Mouse (Mus musculus) lung, postnatal 25 days (tissue): ENCODE results near the gene Cnp.
A peak's percentile ranks its signal among the peaks of the same experiment; 100 is the strongest.
"Not testable (repeated sequence)": the region's sequence is repeated elsewhere in the genome, so short reads cannot be mapped to it uniquely, and the experiment has no call there.

Source experiments
- DNase-seq: peaks from one replicate; pipeline ENCODE4 v3.0.0; 2022; ENCODE audit warnings: low spot score

The Cnp gene

DNA sequence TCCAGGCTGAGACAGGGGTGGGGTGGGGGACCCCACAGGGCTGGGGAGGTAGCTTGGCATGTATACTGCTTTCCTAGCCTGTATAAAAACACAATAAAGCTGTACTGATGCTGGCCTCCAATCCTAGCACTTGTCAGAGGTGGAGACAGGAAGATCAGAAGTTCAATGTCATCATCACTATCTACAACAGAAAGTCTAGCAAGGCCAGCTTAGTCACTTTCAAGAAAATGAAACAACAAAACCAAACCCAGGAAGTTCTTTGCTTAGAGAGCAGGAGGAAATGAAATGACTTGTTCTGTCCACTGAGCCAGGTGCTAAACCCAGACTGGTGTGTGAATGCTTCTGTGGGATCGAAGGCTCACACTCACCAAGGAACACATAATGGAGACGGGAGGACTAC is 13.8 kb downstream of the Cnp start:
- no peak for DNase-seq

DNA sequence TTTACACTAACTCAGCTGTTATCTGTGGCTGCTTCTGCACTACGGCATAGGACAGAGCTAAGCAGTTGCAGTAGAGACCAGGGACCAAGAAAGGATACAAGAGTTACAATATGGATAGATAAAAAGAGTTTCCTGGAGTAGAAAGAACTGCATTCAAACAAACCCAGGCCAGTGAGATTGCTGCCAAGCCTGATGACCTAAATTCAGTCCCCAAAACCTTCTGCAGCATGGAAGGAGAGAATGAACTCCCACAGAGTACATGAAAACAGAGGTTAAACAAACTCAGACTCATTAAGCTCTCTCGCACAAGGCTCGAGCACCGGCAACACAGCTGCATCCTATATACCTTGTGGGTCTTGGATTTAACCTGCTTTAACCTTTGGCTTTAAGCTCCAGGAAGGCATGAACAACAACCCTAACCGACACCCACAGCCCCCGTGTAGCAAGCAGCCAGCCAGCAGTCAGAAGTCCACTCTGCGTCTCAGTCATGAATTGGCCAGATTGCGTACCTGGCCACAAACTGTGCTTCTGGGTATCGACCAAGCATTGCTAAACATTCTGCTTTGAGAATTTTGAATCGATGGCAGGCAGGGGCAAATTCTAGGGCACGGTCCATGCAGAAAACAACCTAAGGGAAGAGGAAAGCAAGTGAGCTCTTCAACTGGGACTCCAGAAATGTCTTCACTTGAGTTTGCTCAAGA is 17.8 kb downstream of the Cnp start:
- DNase-seq = no peak

DNA sequence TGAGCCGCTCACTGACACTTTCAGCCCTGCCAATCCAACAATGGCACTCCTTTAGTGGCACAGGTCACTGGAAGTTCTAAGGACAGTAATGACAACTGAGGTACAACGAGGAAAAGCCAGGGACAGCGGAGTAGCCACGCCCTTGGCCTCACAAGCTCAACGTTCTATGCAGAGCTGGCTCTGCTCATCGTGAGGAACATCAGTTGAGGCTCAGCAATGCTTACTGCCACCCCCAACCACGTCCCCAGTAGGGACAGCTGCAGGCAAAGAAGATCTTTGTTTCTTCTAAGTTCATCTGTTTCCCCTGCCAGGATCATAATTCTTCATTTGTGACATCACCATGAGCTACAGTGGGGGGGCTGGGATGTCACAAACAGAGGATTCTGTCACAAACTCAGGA is 19.9 kb downstream of the Cnp start:
- no peak for DNase-seq

DNA sequence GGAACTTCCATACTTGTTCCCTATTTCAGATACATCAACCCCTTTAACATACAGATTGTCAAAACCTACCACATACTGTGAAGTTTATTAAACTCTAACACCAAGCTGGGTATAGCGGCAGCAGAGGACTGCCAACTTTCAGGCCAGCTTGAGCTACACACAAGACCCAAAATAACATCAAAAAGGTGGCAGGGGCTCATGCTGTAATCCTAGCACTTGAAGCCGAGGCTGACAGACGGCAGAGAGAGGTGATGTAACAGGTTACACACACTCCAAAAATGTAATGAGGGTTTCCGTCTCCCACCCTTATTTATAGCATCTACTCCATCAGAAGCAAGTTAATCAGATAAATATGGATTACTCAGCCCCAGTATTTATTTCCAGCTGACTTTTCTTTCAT is 20.8 kb downstream of the Cnp start:
- DNase-seq = no peak

DNA sequence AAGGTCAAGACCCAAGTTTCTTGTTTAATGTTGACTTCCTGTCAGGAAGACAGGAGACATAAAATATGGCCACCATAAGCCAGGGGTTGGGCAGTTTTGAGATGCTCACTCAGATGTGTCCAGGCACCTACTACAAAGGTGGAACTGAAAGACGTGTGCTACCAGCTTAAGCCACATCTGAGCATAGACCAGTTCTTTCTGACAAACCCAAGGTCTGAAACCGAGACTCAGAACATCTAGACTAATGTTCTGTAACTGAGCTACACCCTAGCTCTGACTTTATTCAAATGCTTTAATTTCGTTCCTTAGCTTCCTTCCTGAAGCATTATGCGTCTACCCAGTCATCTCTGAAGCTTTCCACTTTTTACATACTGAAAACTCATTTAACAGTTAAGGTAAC is 23.4 kb downstream of the Cnp start:
- no peak for DNase-seq

DNA sequence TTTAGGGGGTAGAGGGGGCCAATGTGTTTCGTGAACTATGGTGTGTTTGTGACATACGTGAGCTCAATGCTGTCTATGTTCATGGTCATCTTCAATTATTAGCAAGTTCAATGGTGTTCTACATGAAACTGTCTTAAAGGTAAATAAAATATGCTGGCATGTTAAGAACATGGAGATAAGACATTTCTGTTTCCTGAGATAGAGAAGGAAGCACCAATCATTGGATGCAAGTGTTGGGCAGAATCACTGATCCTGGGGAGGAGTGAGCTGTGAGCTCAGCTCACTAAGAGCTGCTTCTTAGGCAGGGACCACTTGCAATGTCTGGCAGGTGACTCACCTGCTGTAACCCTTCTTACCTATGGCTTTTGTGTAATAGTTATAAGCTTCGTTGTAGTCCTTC is 26.7 kb downstream of the Cnp start:
- no peak for DNase-seq

DNA sequence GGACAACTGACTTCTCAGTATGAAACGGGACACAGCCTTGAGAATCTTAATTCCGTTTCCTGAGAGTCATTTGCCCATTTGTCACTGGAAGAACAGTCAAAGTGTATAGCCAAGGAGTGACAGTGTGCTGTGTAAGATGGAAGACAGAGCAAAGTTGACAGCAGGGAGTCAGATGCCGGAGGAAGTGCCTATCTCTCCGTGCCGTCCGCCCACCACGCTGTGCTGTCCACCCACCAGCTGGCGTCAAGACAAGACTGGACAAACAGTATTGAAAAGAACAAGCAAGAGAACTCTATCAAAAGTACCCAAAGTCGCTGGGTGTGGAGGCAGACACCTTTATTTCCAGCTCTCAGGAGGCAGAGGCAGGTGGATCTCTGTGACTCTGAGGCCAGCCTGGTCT is 28.5 kb downstream of the Cnp start:
- DNase-seq = no peak

DNA sequence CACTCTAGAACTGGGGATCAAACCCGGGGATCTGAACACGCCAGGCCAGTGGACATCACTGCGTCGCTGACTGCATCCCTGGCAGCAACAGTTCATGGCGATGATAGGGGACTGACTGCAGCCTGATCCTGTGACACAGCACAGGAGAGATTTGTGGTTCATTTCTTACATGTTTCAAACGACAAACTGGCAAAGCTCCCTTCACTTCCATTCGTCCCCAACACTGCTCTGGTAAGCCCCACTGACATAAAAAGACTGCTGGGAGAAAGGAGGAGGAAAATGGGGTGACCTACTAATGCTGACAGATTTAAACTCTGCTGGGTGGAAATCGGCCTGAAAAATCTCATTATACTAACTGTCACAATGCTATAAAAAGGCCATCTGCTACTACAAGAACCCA is 29.1 kb downstream of the Cnp start:
- DNase-seq = no peak

DNA sequence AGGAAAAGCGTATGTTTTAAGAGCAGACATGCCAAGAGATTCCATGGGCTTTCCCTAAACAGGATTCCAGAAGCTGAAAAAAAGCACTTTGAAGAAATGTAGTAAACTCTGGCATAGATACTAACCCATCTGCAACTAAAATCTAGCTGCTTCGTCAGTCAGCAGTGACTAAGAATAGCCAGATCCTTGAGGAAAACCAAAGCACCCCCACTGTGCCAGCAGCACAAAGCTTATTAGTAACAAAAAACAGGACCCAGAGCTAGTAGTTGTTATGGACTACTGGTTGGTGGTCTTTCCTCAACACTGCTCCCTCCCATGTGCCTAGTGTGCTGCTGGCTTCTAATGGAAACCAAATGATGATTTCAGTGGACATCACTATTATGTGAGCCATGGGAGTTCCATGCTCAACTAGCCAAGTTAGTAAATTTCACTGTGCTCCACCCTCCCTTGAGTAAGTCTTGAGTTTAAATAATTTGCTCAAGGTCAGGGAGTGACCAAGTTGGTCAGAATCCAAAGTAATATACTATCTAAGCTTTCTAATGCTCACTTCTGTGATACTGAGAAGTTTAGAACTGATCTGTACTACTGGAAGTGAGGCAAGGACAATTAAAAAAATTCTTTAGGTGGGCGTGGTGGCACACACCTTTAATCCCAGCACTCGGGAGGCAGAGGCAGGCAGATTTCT is 29.8 kb downstream of the Cnp start:
- no peak for DNase-seq

DNA sequence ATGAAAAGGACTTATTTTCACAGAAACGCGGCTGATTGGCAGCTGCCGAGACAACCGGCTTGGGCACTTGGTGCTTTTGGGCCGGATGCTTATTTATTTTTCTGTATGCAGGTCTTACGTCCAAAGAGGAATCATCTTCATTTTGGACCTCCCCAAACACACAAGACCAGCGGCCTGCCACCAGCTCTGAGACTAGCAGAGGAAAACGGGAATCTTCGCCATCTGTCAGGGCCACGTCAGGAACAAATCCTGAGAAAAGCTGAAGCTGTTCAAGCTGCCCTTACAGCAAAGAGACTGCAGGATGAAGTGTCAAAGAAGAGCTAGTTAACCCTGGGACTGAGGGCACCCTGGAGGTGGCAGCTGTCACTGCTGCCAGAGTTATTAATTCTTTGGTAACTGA is 30.7 kb downstream of the Cnp start:
- DNase-seq = no peak

DNA sequence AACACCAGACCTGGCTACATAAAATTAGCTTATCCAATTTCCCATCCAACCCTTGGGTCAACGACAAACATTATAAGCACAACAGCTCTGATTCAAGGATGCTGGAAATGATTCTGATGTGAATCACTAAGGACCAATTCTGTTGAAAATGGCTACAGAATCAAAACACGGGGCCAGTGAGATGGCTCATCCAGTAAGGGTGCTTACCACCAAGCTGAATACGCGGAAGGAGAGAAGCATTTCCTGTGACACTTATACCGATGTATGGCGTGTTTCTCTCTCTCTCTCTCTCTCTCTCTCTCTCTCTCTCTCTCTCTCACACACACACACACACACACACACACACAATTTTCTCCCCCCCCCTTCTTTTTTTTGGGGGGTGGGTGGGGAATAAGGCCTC is 32.4 kb downstream of the Cnp start:
- DNase-seq = no peak

DNA sequence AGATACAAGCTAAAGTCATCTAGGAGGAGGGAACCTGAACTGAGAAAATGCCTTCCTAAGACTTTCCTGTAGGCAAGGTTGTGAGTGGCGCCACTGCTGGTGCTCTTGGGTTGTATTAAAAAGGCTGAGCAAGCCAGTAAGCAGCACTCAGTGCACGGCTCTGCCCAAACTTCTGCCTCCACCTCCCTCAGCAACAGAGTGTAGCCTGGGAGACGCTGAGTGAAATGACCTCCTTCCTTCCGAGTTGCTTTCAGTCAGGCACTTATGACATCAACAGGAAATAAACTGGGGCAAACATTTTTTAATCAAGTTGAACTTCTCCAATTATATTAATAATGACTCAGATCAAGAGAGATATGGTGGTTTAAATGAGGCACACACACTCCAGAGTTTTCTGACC is 34.1 kb downstream of the Cnp start:
- DNase-seq = peak; percentile 27

DNA sequence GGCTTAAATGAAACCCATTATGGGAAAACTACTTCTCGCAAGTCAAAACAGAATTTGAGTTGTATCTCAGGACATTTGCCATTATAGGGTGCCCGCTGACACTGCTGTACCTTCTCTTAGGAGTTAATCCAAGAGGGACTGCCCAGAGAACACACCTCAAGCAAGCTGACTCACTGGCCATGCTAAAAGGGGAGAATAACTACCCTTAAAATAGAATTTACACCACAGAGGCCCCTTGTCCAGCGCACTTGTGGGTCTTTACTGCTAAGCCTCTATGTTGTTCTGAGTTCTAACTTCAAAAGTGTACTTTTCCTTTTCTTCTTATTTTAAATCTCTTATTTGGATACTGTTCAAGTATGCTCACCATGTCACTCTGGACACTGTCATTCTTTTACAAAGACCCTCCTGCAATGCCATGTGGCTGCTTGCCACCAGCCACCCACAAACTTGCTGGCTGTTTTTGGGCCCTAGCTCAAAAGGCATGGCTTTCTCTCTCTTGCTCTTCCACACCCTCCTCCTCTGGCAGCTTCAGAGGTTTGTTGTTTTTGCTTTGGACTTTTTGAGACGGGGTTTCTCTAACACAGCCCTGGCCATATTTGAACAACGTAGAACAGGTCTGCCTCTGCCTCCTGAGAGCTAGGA is 34.8 kb downstream of the Cnp start:
- DNase-seq = no peak

DNA sequence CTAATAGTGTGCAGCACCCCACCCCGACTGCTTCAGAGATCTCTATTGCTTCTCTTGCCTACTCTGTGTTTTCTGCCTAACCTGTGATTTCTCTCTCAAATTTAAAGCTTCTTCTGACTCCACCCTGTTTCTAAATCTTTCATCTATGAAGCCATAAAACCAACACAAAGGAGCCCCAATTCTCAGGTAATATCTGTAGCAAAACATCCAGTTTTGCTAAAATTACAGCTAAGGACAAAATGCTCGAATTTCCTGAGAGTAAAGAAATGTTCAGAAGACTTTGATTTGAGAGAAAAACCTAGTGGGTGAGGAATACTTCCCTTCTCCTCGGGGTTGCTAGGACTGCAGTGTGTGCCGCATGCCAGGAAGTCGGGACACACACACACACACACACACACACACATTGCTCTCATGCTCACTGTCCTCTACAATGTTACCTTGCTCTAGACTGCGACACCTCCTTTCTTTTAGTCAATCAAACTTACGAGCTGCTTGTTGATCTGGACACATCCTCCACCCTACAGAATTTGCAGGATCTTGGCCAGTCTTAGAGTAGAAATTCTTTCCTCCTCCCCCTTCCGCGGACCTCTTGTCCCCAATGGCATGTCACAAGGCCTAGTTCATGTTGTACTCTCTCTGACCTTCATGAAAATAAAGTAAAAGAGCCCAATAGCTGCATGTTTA is 35.4 kb downstream of the Cnp start:
- DNase-seq = peak; percentile 19

DNA sequence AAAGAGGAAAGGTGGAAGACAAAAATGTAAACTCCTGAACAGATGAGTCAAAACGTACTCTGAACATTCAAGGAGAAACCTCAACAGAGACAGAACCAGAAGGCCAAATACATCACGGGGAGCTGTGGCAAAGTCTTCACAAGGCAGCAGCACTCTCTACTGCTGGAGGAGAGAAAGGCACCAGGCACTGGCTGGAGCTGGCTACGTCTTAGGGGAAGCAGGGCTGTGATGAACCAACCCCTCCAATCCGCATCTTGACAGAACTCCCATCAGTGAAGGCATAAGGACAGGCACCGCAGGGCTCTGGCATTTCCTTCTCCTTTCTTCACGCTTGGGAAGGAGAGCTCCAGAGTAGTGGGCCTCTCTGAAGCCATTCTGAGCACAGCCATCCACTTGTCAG is 36.9 kb downstream of the Cnp start:
- no peak for DNase-seq

DNA sequence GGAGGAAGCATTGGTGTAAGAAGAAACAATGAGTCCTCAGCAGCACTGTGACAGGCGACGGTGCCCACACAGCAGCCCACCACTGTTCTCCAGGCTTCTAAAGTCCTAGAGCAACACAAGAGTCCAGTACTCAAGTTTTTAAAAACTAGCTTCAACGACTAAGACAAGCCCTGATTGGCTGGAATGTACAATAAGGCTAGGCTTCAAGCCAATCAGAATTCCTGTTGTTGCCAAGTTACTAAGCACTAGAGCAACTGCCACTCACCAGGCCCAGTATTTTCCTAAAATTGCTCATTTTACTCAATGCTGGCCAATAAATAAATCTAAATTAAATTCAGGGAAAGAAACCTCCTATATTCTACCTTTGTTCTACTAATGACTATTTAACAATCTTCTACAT is 38.5 kb downstream of the Cnp start:
- peak; percentile 27 for DNase-seq

DNA sequence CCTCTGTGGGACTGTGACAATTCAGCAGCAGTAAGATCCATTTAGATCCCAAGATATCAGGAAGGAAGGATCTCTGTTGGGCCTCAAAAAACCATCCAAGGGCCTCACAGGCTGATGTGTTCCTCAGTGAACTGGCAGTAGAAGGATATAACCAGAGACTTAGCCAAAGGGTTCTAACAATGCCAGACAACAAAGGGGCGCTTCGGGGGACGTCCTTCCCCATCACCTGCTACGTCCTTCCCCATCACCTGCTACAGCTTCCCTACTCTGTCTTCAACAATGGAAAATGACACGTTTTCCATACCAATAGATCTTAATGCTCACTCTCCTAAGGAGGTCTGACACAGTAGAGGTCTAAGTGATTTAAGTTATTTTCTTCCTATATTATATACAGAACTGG is 41.6 kb downstream of the Cnp start:
- no peak for DNase-seq

DNA sequence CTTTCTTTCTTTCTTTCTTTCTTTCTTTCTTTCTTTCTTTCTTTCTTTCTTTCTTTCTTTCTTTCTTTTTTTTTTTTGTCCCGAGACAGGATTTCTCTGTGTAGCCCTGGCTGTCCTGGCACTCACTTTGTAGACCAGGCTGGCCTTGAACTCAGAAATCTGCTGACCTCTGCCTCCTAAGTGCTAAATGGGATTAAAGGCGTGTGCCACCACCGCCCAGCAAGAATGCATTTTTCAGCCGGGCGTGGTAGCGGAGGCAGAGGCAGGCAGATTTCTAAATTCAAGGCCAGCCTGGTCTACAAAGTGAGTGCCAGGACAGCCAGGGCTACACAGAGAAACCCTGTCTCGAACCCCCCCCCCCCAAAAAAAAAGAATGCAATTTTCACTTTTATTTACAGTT is 42.1 kb downstream of the Cnp start:
- DNase-seq = not testable (repeated sequence)

DNA sequence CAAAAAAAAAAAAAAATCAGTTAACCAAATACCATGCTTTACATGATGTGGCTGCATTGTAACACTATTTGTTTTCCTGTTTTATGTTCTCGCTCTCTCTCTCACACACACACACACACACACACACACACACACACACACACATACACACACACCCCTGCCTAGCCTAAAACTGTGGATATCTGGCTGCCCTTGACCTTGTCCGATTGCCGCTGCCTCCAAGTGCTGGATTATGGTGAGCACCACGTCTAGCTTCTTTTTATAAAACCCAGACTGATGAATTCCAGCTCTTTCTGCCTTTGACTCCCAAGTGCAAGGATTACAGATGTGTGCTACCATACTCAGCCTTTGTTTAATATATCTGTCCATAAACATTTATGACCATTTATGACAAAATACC is 42.8 kb downstream of the Cnp start:
- DNase-seq = no peak

DNA sequence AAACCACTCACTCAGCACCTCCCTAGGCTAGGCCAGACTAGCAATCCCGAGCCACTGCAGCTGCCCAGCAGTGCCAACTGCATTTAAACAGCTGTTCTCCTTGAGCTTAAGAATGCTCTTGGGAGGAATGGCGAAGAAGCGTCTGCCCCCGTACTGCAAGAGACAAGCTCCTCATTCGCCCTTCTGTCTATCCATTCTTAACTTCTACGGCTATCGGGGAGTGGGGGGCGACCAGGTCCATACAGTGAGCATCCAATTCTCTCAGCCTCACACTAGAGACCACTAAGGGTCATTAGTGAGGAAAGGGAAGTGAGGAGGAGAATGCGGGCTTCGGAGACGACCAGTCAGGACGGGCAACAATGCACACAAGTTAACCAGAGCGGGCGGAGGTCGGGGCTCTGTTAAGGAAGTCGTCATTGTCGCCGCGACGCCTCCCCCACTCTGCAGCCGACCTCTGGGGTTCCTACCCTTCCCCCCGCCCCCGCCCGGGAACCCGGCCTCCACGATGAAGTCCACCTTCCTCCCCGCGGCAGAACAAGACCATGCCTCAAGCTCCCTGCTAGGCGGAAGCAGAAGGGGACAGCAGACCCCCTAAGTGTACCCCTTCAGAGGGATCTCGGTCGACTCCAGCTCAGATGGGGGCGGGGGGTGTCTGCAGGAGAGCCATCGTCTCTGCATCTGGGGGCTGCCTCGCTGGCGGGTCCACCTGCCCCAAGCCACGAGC is 44.2 kb downstream of the Cnp start, which contains the start of gene Nkiras2:
Gene Nkiras2 (plus strand): TSS at position 484 of the 724 bp plus-strand sequence.
- DNase-seq = peak; percentile 64

DNA sequence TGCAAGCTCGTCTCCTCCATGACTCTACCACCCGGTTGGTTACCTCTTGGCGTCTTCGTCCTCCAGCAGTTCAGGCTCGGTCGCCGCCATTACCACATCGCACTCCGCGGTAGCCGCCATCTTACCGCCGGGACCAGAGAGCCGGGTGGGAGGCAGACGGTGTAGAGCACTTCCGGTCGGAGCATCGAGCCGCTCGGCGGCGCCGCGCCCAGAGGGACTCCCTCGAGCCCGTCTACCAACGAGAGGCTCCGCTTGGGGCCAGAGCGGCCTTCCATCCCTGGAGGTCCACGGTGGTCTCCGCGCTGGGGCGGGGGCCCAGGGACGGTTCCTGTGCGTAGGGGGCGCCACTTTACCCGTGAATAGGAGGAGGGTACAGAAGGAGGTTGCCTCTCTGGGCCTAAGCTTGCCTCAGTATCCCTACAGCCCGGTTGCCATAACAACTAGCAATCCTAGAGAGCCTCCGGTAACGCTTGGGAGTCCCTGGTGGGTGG is 44.8 kb downstream of the Cnp start:
- DNase-seq = peak; percentile 94

DNA sequence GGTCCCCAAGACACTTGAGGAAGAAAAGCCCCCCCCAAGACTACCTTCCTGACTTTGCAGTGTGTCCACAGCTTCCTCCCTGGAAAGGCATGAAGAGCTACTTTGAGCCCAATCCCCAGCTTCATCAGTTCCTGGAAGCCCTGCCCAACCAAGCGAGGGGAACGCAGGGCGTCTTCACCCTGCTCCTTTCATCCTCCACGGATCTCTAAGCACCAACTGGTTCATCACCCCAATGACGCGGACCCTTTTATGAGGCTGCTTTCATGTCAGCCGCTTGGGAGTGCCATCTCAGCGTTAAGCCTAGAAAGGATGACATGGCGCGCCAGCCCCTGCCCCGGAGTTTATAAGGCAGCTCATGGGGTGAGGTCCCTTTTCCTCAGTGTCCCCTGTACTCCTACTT is 45.3 kb downstream of the Cnp start, which contains the start of gene Dnajc7:
Gene Dnajc7 (minus strand): TSS at position 187 of the 400 bp plus-strand sequence.
- DNase-seq = no peak
